Mouse (Mus musculus) cerebellum, postnatal 25 days (tissue): Measurements from ENCODE around the gene Olfr1040.
"Not testable (repeated sequence)": the region's sequence is repeated elsewhere in the genome, so short reads cannot be mapped to it uniquely, and the experiment has no call there.

Experiments
- DNase-seq, 2 experiments: peaks; one replicate each; pipeline ENCODE4 v3.0.0; 2021; ENCODE audit warnings: mixed read lengths in 2 of 2

Gene Olfr1040

GRCm38 (mm10) chr2:86146632-86147031 lies at the start of gene Olfr1040:
Gene Olfr1040 (minus strand): TSS chr2:86146732.
- no peak for DNase-seq

- no peak for DNase-seq
These were observed 49.3 kb upstream of the Olfr1040 start for GRCm38 (mm10) chr2:86195863-86196262.

- DNase-seq, result no peak
These were observed 39.1 kb upstream of the Olfr1040 start, which contains the start of gene Olfr52 for GRCm38 (mm10) chr2:86185583-86185982. Gene Olfr52 (minus strand): TSS chr2:86185683.

DNA sequence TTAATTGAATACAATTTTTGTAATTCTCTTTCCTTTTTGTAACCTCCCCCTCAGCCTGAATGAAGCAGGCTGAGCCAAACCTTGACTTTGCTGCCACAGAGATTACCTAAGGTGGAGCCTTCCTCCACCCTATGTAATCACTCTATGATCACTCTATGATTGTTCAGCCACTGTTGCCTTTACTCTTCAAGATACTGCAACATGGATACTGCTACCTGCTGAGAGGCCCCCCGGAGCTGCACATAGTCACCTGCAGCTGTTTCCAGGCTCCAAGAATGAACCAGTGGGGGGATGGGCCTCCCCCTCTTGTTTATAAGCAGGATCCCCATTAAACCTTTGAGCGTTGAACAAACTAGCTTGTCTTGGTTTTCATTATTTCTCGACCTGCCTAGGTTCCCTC lies 33.4 kb upstream of the Olfr1040 start:
- DNase-seq, result no peak

DNA sequence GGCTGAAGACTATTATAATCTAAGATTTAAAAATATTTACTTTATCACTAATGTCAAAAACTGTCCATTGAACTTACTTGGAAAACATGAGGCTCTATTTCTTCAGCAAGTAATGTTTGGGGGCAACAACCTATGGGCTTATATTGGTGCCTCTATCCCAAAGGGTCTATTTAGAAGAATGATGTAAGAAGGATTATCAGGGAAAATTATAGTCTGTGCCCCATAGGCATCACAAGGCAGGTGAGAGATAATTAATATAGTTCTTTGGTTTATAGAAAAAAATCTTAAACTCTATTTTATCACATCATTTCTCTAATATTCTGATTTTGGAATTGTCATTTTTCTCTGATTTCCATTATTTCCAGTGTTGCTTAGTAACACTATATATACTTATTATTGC lies 31.2 kb upstream of the Olfr1040 start, which contains the start of gene Olfr1044:
Gene Olfr1044, minus strand, starts transcription at position 101 of the 400 bp plus-strand sequence.
- DNase-seq, result no peak

DNA sequence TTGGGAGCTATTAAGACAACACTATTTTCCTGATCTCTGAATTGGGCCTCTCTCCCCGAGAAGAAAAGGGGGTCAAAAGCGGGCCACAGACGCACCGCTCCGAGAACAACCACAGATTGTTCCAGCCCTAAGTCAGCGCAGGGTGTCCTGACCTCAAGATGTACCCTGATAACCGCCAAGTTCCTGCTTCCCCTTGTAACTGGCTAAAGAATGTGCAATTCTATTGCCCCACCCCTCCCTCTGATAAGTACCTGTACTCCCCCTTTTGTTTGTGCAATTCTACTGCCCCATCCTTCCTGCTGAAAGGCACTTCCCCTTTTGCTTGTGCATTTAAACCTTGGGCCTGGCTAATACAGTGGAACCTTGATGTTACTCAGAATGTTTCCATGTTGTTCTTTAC lies 28.9 kb upstream of the Olfr1040 start:
- not testable (repeated sequence) for DNase-seq

GRCm38 (mm10) chr2:86167422-86167821 lies 20.9 kb upstream of the Olfr1040 start, which contains the start of gene Olfr1043:
Gene Olfr1043 (minus strand): TSS chr2:86167522.
- DNase-seq, result no peak

GRCm38 (mm10) chr2:86161738-86162137 lies 15.2 kb upstream of the Olfr1040 start, which contains the start of gene Olfr1042:
Gene Olfr1042 (minus strand): TSS chr2:86161838.
- DNase-seq, result no peak

DNA sequence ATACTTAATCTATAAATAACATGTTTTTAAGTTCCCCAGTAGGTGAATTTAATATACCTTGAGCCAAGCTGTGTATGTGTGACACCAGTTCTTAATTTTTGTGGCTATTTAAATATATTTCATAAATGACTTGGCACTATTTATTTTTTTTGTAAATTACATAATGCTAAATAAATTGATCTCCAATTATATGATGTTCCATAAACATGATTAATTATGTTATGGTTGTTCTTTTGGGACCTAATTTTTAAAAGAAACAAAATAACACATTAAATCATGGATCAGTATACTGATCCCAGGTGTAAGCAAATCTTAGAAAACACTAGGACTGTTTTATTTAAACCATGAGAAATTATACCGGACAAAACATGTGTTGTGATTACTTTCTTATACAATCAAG lies 10.7 kb downstream of the Olfr1040 start, which contains the start of gene Olfr1039:
Gene Olfr1039, minus strand, starts transcription at position 101 of the 400 bp plus-strand sequence.
- DNase-seq, result no peak
